Mouse (Mus musculus): Measurements from ENCODE around the gene Fcmr. TPM values are rescaled to one million over a fixed set of nuclear protein-coding genes. Genes with fewer than 3 reads are reported as not detected.
A peak's percentile ranks its signal among the peaks of the same experiment; 100 is the strongest.

The Fcmr gene
- not detected in 2 replicates for polyA plus RNA-seq (2014; fragmentation: Nextera tagmentation; extraction: Ambion mirVana)

DNA sequence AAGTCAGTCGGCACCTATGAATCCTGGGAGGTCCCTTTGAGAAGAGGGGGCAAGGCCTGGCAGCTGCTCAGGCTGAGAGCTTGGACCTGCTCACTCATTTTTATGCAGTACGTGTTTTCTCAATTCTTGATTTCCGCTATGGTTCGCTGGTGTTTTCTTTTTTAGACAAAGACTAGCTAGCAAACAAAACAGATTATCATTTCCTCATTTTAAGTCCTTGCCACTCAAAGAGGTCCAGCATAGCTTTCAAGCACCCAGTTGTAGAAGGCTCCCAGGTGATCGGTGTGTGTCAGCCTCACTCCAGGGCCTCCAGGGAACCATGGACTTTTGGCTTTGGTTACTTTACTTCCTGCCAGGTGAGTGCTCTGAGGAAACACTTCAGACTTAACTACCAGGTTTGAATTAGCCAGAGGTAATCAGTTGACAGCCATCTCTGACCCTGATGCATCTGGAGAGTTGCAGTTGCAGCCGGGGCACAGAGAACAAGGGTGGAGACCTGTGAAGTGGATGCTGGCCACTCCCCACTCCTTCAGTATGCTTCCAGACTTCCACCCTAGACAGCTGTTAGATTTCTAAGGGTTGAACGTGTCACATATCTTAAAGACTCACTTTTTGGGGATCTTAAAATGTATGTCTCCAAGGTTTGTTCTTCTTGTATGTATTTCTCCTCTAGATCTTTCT lies at the start of gene Fcmr:
TSS of gene Fcmr (plus strand) at position 129 of the 681 bp plus-strand sequence.
- H3K9me3 ChIP-seq (ENCODE audit: control insufficient read depth, low read length), result no peaks in the 10 kb centered on the region
- ATAC-seq (ENCODE audit: low read depth), result no peak

DNA sequence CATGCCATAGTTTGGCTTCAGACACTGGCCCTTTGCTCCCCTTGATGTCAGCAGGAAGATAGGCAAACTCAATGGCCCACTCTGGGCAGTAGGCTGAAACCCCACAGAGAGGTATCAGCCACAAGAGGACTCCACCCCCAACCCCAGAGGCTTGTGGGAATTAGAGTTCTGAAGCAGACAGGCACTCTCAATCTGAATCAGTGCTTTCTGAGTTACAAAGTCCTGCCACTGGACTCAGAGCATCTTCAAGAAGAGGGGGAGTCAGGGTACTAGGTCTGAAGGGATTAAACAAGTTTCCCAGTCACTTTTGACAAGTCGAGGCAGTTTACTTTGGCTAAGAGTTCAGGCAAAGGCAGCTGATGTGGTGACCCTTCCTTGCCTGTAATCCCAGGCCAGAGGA lies 45.7 kb upstream of the Fcmr start:
- 66% methylated on average over 1 of the region's 1 CpGs for WGBS
- no peak overlapping the region for H3K9ac ChIP-seq (ENCODE audit: low read depth, low read length)
- no peaks in the 10 kb centered on the region for H3K4me1 ChIP-seq (ENCODE audit: control insufficient read depth, insufficient read depth, low read length)
- ATAC-seq (ENCODE audit: low read depth) (no peak), DNase-seq (ENCODE audit: low spot score) (no peak)
- H3K27me3 ChIP-seq (replicated peaks; ENCODE audit: control insufficient read depth, insufficient read depth, low read length), result no peaks in the 10 kb centered on the region
- no peaks in the 10 kb centered on the region for H3K9me3 ChIP-seq (ENCODE audit: control insufficient read depth, low read length)
- H3K36me3 ChIP-seq (ENCODE audit: control insufficient read depth, insufficient read depth, low read length), result no peaks in the 10 kb centered on the region
- H3K4me2 ChIP-seq (ENCODE audit: low read depth, low read length), result no peak overlapping the region
- H3K4me3 ChIP-seq (ENCODE audit: low read depth, low read length), result no peak overlapping the region
- no peak overlapping the region for H3K27ac ChIP-seq (replicated peaks; ENCODE audit: low read depth, low read length)

More for the DNA sequence above, at the start of gene Fcmr:
- DNase-seq (ENCODE audit: low spot score), result no peak
- WGBS, result 78% methylated on average over 7 of the region's 7 CpGs
- Histone ChIP-seq H3K9ac (ENCODE audit: low read depth, low read length) (no peak within 1 kb of the TSS), H3K4me2 (ENCODE audit: low read depth, low read length) (no peak within 1 kb of the TSS), H3K4me1 (ENCODE audit: control insufficient read depth, insufficient read depth, low read length) (no peaks in the 10 kb centered on the region), H3K27ac (replicated peaks; ENCODE audit: low read depth, low read length) (no peak within 1 kb of the TSS), H3K4me3 (ENCODE audit: low read depth, low read length) (no peak within 1 kb of the TSS), H3K27me3 (replicated peaks; ENCODE audit: control insufficient read depth, insufficient read depth, low read length) (no peaks in the 10 kb centered on the region), H3K36me3 (ENCODE audit: control insufficient read depth, insufficient read depth, low read length) (no peaks in the 10 kb centered on the region)

- no peak overlapping the region for H3K4me2 ChIP-seq (ENCODE audit: low read depth, low read length)
- 80% methylated on average over 7 of the region's 7 CpGs for WGBS
- H3K9me3 ChIP-seq (ENCODE audit: control insufficient read depth, low read length), result no peaks in the 10 kb centered on the region
- no peaks in the 10 kb centered on the region for H3K36me3 ChIP-seq (ENCODE audit: control insufficient read depth, insufficient read depth, low read length)
- no peaks in the 10 kb centered on the region for H3K4me1 ChIP-seq (ENCODE audit: control insufficient read depth, insufficient read depth, low read length)
- no peak overlapping the region for H3K9ac ChIP-seq (ENCODE audit: low read depth, low read length)
- DNase-seq (ENCODE audit: low spot score) (peak; percentile 27), ATAC-seq (ENCODE audit: low read depth) (peak; percentile 62; the same call in 1 of the 2 replicates)
- no peak overlapping the region for H3K27ac ChIP-seq (replicated peaks; ENCODE audit: low read depth, low read length)
- H3K27me3 ChIP-seq (replicated peaks; ENCODE audit: control insufficient read depth, insufficient read depth, low read length), result no peaks in the 10 kb centered on the region
- H3K4me3 ChIP-seq (ENCODE audit: low read depth, low read length), result no peak overlapping the region
Measured at GRCm38 (mm10) chr1:130820316-130821148, 44.9 kb upstream of the Fcmr start.

- no peak overlapping the region for H3K4me2 ChIP-seq (ENCODE audit: low read depth, low read length)
- no peaks in the 10 kb centered on the region for H3K9me3 ChIP-seq (ENCODE audit: control insufficient read depth, low read length)
- no peak for ATAC-seq (ENCODE audit: low read depth)
- H3K36me3 ChIP-seq (ENCODE audit: control insufficient read depth, insufficient read depth, low read length), result no peaks in the 10 kb centered on the region
- no peaks in the 10 kb centered on the region for H3K4me1 ChIP-seq (ENCODE audit: control insufficient read depth, insufficient read depth, low read length)
- H3K27ac ChIP-seq (replicated peaks; ENCODE audit: low read depth, low read length), result no peak overlapping the region
- no peak overlapping the region for H3K9ac ChIP-seq (ENCODE audit: low read depth, low read length)
- WGBS, result 81% methylated on average over 2 of the region's 2 CpGs
- H3K4me3 ChIP-seq (ENCODE audit: low read depth, low read length), result no peak overlapping the region
- DNase-seq (ENCODE audit: low spot score), result no peak
- no peaks in the 10 kb centered on the region for H3K27me3 ChIP-seq (replicated peaks; ENCODE audit: control insufficient read depth, insufficient read depth, low read length)
Measured at GRCm38 (mm10) chr1:130821149-130821471, 44.4 kb upstream of the Fcmr start.

- WGBS, result 80% methylated on average over 9 of the region's 9 CpGs
- Histone ChIP-seq H3K27me3 (replicated peaks; ENCODE audit: control insufficient read depth, insufficient read depth, low read length) (no peaks in the 10 kb centered on the region), H3K9ac (ENCODE audit: low read depth, low read length) (no peak overlapping the region), H3K27ac (replicated peaks; ENCODE audit: low read depth, low read length) (no peak overlapping the region), H3K9me3 (ENCODE audit: control insufficient read depth, low read length) (no peaks in the 10 kb centered on the region), H3K4me3 (ENCODE audit: low read depth, low read length) (no peak overlapping the region), H3K4me1 (ENCODE audit: control insufficient read depth, insufficient read depth, low read length) (no peaks in the 10 kb centered on the region), H3K36me3 (ENCODE audit: control insufficient read depth, insufficient read depth, low read length) (no peaks in the 10 kb centered on the region), H3K4me2 (ENCODE audit: low read depth, low read length) (no peak overlapping the region)
- ATAC-seq (ENCODE audit: low read depth) (no peak), DNase-seq (ENCODE audit: low spot score) (no peak)
Measured at GRCm38 (mm10) chr1:130821911-130822625, 43.4 kb upstream of the Fcmr start.

DNA sequence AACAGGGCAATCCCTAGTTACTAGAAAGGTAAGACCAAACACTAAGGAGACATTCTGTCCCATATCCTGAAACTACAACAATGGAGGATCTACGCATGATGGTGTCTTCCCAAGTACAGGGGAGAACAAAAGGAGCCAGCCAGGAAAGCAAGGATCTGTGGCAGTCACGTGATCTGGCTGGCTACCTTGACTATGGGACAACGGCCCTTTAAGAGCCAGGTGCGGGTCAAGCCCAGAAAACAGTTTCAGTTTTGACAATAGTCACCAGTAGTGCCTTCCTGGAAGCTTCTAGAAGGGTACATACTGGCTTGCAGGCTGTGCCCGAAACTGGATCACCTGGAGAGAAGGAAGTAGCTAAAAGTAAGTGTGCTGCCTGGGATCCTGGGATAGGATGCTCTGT lies 39.0 kb upstream of the Fcmr start, which contains the start of gene Pigr:
TSS of gene Pigr (plus strand) at position 237 of the 400 bp plus-strand sequence.
- Histone ChIP-seq H3K36me3 (ENCODE audit: control insufficient read depth, insufficient read depth, low read length) (no peaks in the 10 kb centered on the region), H3K9me3 (ENCODE audit: control insufficient read depth, low read length) (no peaks in the 10 kb centered on the region), H3K4me1 (ENCODE audit: control insufficient read depth, insufficient read depth, low read length) (no peaks in the 10 kb centered on the region), H3K9ac (ENCODE audit: low read depth, low read length) (no peak within 1 kb of the TSS), H3K4me2 (ENCODE audit: low read depth, low read length) (no peak within 1 kb of the TSS), H3K27me3 (replicated peaks; ENCODE audit: control insufficient read depth, insufficient read depth, low read length) (no peaks in the 10 kb centered on the region), H3K4me3 (ENCODE audit: low read depth, low read length) (no peak within 1 kb of the TSS), H3K27ac (replicated peaks; ENCODE audit: low read depth, low read length) (no peak within 1 kb of the TSS)
- ATAC-seq (ENCODE audit: low read depth) (no peak), DNase-seq (ENCODE audit: low spot score) (no peak)
- WGBS, result 85% methylated on average over 5 of the region's 5 CpGs

GRCm38 (mm10) chr1:130828656-130829055 lies 36.8 kb upstream of the Fcmr start:
- Histone ChIP-seq H3K4me3 (ENCODE audit: low read depth, low read length) (no peak overlapping the region), H3K36me3 (ENCODE audit: control insufficient read depth, insufficient read depth, low read length) (no peaks in the 10 kb centered on the region), H3K4me1 (ENCODE audit: control insufficient read depth, insufficient read depth, low read length) (no peaks in the 10 kb centered on the region), H3K27ac (replicated peaks; ENCODE audit: low read depth, low read length) (no peak overlapping the region), H3K27me3 (replicated peaks; ENCODE audit: control insufficient read depth, insufficient read depth, low read length) (no peaks in the 10 kb centered on the region), H3K9ac (ENCODE audit: low read depth, low read length) (no peak overlapping the region), H3K4me2 (ENCODE audit: low read depth, low read length) (no peak overlapping the region), H3K9me3 (ENCODE audit: control insufficient read depth, low read length) (no peaks in the 10 kb centered on the region)
- no peak for DNase-seq (ENCODE audit: low spot score)
- no peak for ATAC-seq (ENCODE audit: low read depth)
- WGBS, result 75% methylated on average over 4 of the region's 4 CpGs

- no peak for ATAC-seq (ENCODE audit: low read depth)
- 80% methylated on average over 8 of the region's 8 CpGs for WGBS
Measured at GRCm38 (mm10) chr1:130829906-130830830, 35.3 kb upstream of the Fcmr start.

More at GRCm38 (mm10) chr1:130829906-130830830, 35.3 kb upstream of the Fcmr start:
- H3K27ac ChIP-seq (replicated peaks; ENCODE audit: low read depth, low read length), result no peak overlapping the region
- no peak overlapping the region for H3K9ac ChIP-seq (ENCODE audit: low read depth, low read length)
- no peaks in the 10 kb centered on the region for H3K36me3 ChIP-seq (ENCODE audit: control insufficient read depth, insufficient read depth, low read length)
- no peaks in the 10 kb centered on the region for H3K27me3 ChIP-seq (replicated peaks; ENCODE audit: control insufficient read depth, insufficient read depth, low read length)
- no peaks in the 10 kb centered on the region for H3K4me1 ChIP-seq (ENCODE audit: control insufficient read depth, insufficient read depth, low read length)
- no peak overlapping the region for H3K4me2 ChIP-seq (ENCODE audit: low read depth, low read length)
- no peak overlapping the region for H3K4me3 ChIP-seq (ENCODE audit: low read depth, low read length)
- DNase-seq (ENCODE audit: low spot score), result no peak
- no peaks in the 10 kb centered on the region for H3K9me3 ChIP-seq (ENCODE audit: control insufficient read depth, low read length)

Measured in embryonic facial prominence, embryonic 14.5 days (tissue).